Mouse (Mus musculus): ENCODE results near the gene Ccdc183.

DNA sequence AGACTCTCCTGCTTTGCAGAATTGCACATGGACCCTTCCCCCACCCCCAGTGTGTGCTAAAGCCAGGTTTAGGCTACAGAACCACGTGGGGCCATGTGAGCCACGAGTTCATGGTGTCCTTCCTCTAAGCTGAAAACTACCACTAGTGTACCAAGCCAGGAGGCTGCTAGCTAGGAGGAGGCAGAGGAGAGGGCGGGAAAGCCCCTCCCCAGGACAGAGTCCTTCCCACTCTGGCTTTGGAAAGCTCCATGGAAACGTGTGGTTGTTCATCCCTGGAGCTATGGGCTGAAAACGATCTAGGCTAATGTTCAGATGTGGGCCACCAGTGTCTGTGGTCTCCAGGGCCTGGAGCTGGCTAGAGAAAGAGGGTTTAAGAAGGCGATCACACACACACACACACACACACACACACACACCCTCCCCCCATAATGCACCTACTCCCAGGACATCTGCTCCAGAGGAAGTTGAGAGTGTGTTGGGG, 36.8 kb downstream of the Ccdc183 start:
- TF ChIP-seq CTCF (IDR thresholded peaks at IDR 0.05; ENCODE audit: insufficient read depth, low read length) (no peak), POLR2A (IDR thresholded peaks at IDR 0.05; ENCODE audit: borderline replicate concordance, extremely low read depth, low read depth, low read length) (no peak)

Data from lung, adult 2 months (tissue).